17 mouse cellular contexts compared by ENCODE assay signal in genomic region chr13:37542744-37543196, GRCm38 (mm10).
DNase-seq lines count a peak whose midpoint lies in the region; ATAC-seq and TF ChIP-seq lines count a peak whose summit lies in the region.
"Had no signal": no experiment of that assay in that cellular context is flagged by ENCODE, and none has a peak within 500 bp of the region (broad histone marks: within the 10 kb centered on the region; RNA-seq: fewer than 3 reads in every experiment).

No protein-coding gene starts in this region.

- ATAC-seq in lung, postnatal 0 days, result no peak
- no peak for ATAC-seq in midbrain, embryonic 15.5 days (replicated peaks)
- ATAC-seq: Patski had no signal

- peaks cover 7% of the 10 kb centered on the region for H3K4me1 ChIP-seq in lung, postnatal 0 days (ENCODE audit: insufficient read depth, low read depth, low read length)
- peaks cover 6% of the 10 kb centered on the region for H3K4me1 ChIP-seq in ES-Bruce4 (ENCODE audit: control insufficient read depth, insufficient read depth, low read length)
- H3K4me1 ChIP-seq in limb, embryonic 10.5 days, result peaks cover 34% of the 10 kb centered on the region
- H3K4me1 ChIP-seq in midbrain, embryonic 15.5 days, result no peaks in the 10 kb centered on the region

- H3K4me3 ChIP-seq in gastrocnemius, adult 2 months, result no peak overlapping the region; the same call in 1 of the 2 replicates
- H3K4me3 ChIP-seq in lung, postnatal 0 days (ENCODE audit: low read depth, low read length), result no peak overlapping the region
- peak overlapping the region; percentile 0; the same call in 1 of the 2 replicates for H3K4me3 ChIP-seq in ES-Bruce4 (ENCODE audit: low read depth, low read length)
- H3K4me3 ChIP-seq in limb, embryonic 10.5 days, result no peak overlapping the region
- H3K4me3 ChIP-seq in midbrain, embryonic 15.5 days, result no peak overlapping the region
- H3K4me3 ChIP-seq: heart, embryonic 13.5 days; midbrain, embryonic 10.5 days had no signal

- 85% methylated on average over 13 of the region's 13 CpGs for WGBS in lung, postnatal 0 days
- whole genome bisulfite sequencing in limb, embryonic 10.5 days, result 93% methylated on average over 13 of the region's 13 CpGs
- WGBS in midbrain, embryonic 15.5 days, result 87% methylated on average over 13 of the region's 13 CpGs

- H3K9ac ChIP-seq in lung, postnatal 0 days (replicated peaks; ENCODE audit: low read depth), result no peak overlapping the region
- H3K9ac ChIP-seq in ES-Bruce4 (ENCODE audit: low read depth, poor library complexity, severe bottlenecking), result no peak overlapping the region
- no peak overlapping the region for H3K9ac ChIP-seq in midbrain, embryonic 15.5 days
- H3K9ac ChIP-seq: heart, embryonic 13.5 days; lung, embryonic 14.5 days had no signal

- no peak for TF ChIP-seq POLR2A in ES-Bruce4 (IDR thresholded peaks at IDR 0.05; ENCODE audit: insufficient read depth, low read length)

- TF ChIP-seq CTCF in gastrocnemius, adult 2 months (IDR thresholded peaks at IDR 0.05), result no peak
- TF ChIP-seq CTCF in lung, postnatal 0 days (IDR thresholded peaks at IDR 0.05), result no peak
- TF ChIP-seq CTCF in ES-Bruce4 (IDR thresholded peaks at IDR 0.05; ENCODE audit: low read depth, low read length), result no peak

- DNase-seq in gastrocnemius, adult 2 months, result peak; percentile 35
- DNase-seq in gastrocnemius, postnatal 25 days, result no peak
- peak; percentile 68 for DNase-seq in lung, postnatal 36 days
- no peak for DNase-seq in lung, postnatal 0 days (ENCODE audit: low spot score)
- no peak for DNase-seq in limb, embryonic 10.5 days (ENCODE audit: low spot score)
- no peak for DNase-seq in Muller cell, postnatal 12 days (ENCODE audit: inconsistent ontology term)
- DNase-seq: cerebellum, adult 9-11 months; layer of hippocampus, adult 9-11 months; left cerebral cortex, postnatal 4 days; lung, embryonic 14.5 days; thymus, adult 18-20 months had no signal

- H3K36me3 ChIP-seq in lung, postnatal 0 days (ENCODE audit: insufficient read depth, low read length), result no peaks in the 10 kb centered on the region
- H3K36me3 ChIP-seq in ES-Bruce4 (ENCODE audit: control insufficient read depth, insufficient read depth, low read length, poor library complexity, severe bottlenecking), result no peaks in the 10 kb centered on the region
- no peaks in the 10 kb centered on the region for H3K36me3 ChIP-seq in limb, embryonic 10.5 days
- H3K36me3 ChIP-seq in midbrain, embryonic 15.5 days (replicated peaks), result no peaks in the 10 kb centered on the region
- H3K36me3 ChIP-seq: heart, embryonic 13.5 days; midbrain, embryonic 10.5 days had no signal

- no peaks in the 10 kb centered on the region for H3K9me3 ChIP-seq in lung, postnatal 0 days (ENCODE audit: low read length)
- no peaks in the 10 kb centered on the region for H3K9me3 ChIP-seq in ES-Bruce4 (replicated peaks; ENCODE audit: control insufficient read depth, insufficient read depth, low read length, poor library complexity, severe bottlenecking)
- H3K9me3 ChIP-seq in limb, embryonic 10.5 days (replicated peaks), result no peaks in the 10 kb centered on the region
- no peaks in the 10 kb centered on the region for H3K9me3 ChIP-seq in midbrain, embryonic 15.5 days
- H3K9me3 ChIP-seq: heart, embryonic 13.5 days; midbrain, embryonic 10.5 days had no signal

- no peak for TF ChIP-seq EP300 in lung, postnatal 0 days (IDR thresholded peaks at IDR 0.05)
- no peak for TF ChIP-seq EP300 in ES-Bruce4 (IDR thresholded peaks at IDR 0.05; ENCODE audit: insufficient read depth, low read depth, low read length)

- intact Hi-C loops in gastrocnemius, adult 2 months (cut with DNase I), result loop anchor here (5.0 kb wide), 2 partner anchors 75 to 400 kb away; no protein-coding TSS in a partner anchor

- H3K4me2 ChIP-seq in lung, postnatal 0 days (replicated peaks; ENCODE audit: low read depth, low read length), result no peak overlapping the region
- no peak overlapping the region for H3K4me2 ChIP-seq in midbrain, embryonic 15.5 days
- H3K4me2 ChIP-seq: heart, embryonic 13.5 days; lung, embryonic 14.5 days had no signal

- H3K27ac ChIP-seq in gastrocnemius, adult 2 months, result peak overlapping the region; percentile 70
- H3K27ac ChIP-seq in lung, postnatal 0 days (ENCODE audit: low read length), result no peak overlapping the region
- no peak overlapping the region for H3K27ac ChIP-seq in ES-Bruce4 (ENCODE audit: insufficient read depth, low read length)
- peak overlapping the region; percentile 36; the same call in 1 of the 2 replicates for H3K27ac ChIP-seq in limb, embryonic 10.5 days
- H3K27ac ChIP-seq in midbrain, embryonic 15.5 days, result no peak overlapping the region
- H3K27ac ChIP-seq: heart, embryonic 13.5 days; kidney, postnatal 0 days had no signal

- H3K27me3 ChIP-seq in lung, postnatal 0 days (replicated peaks; ENCODE audit: insufficient read depth, low read length), result no peaks in the 10 kb centered on the region
- no peaks in the 10 kb centered on the region for H3K27me3 ChIP-seq in ES-Bruce4 (ENCODE audit: control insufficient read depth, insufficient read depth, low read length, poor library complexity, severe bottlenecking)
- no peaks in the 10 kb centered on the region for H3K27me3 ChIP-seq in limb, embryonic 10.5 days (ENCODE audit: low read depth, poor library complexity, severe bottlenecking)
- H3K27me3 ChIP-seq in midbrain, embryonic 15.5 days (replicated peaks), result no peaks in the 10 kb centered on the region
- H3K27me3 ChIP-seq: heart, embryonic 13.5 days; Patski had no signal

Comparison
In these comparisons a context has a peak if more than half of its experiments do, and no peak if none do; other contexts are left out.
1. DNase-seq: peak in gastrocnemius, adult 2 months (single experiment) and lung, postnatal 36 days (single experiment); none in gastrocnemius, postnatal 25 days (single experiment), lung, postnatal 0 days (single experiment), limb, embryonic 10.5 days (single experiment) and Muller cell, postnatal 12 days (single experiment).
2. H3K27ac ChIP-seq: peak in gastrocnemius, adult 2 months (single experiment) and limb, embryonic 10.5 days (single experiment); none in lung, postnatal 0 days (single experiment), ES-Bruce4 (single experiment) and midbrain, embryonic 15.5 days (single experiment).